Mouse (Mus musculus) monocyte, adult 5-6 weeks (primary cell): ENCODE measurements around the gene Mb. TPM values are rescaled to one million over a fixed set of nuclear protein-coding genes. Genes with fewer than 3 reads are reported as not detected.

Experiments used
- ATAC-seq: fragments of 153-309, 156-312 bp; replicated peaks from 2 replicates; pipeline ENCODE4 v1.8.0; 2017; ENCODE audit warnings: mild to moderate bottlenecking; ENCODE audit not compliant: low TSS enrichment, insufficient number of reproducible peaks, severe bottlenecking, poor library complexity, low FRiP score
- total RNA-seq: library from RNA; stranded (forward); fragments of 200-1000, 200-491, 200-594 nt; gene quantifications from 3 replicates; pipeline ENCODE4 v1.2.3, GENCODE M21; 2017

The Mb gene
- total RNA-seq, 1 experiment from 2014 or later, result not detected

DNA sequence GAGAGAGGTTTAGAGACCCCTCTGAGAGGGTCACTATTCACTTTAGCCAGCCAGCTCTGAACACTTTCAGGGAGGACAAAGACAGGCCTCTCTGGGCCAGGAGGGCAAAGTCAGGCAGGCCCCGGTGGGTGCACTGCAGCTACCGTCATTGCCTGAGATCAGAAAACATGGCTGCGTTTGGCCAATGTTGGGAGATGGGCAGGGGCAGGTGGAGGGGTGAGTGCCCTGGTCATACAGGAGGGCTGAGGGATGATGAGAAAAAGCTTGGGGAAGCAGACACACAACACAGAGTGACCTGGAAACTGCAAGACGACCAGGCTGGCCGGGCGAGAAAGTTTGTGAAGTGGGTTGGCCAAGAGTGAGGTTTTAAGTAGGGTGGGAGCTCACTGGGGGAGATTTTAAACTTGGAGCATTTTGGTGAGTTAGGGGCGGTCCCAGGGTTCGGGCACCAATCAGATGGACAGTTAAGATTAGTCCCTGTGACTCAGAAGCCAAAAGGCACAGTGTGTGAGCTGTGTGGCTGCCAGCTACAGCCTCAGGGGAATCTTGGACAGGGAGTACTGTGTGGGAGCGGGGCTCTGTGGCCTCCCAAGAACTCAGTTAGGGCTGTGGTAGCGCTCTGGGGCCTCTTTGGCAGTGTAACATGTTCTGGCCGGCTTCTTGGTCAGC lies 14.0 kb downstream of the Mb start:
- ATAC-seq, result no peak

DNA sequence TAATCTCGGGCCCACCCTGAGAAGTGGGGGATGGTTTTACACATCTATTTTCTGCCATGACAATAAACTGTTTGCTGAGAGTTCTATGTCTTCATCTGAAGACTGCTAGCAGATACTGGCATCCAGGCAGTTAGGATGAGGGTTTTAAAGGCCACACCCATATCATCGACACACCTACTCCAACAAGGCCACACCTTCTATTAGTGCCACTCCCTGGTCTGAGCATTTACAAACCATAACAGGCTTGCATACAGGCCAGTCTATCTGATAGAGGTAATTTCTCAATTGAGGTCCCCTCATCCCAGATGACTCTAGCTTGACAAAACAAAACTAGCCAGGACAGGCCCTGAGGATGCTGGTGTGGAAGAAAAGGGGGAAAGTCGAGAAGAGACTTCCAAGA lies 14.8 kb downstream of the Mb start:
- ATAC-seq, result no peak

DNA sequence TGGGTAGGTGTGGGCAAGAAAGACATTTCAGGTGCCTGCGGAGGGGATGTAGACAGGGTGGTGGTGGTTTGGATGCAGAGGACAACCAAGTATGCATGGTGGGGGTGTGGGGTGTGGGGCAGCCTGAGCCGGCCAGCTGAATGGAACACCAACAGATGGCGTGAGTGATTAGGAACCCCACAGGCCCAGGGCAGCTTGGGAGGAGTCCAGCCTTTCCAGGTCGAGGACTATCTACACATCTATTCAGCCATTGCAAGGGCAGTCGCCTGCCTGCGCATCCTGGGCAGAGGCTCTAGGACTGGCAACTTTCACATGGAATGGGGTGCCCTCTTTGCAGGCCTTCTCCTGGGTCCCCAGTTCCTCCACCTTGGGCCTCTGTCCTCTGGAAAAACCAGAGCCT lies 15.9 kb downstream of the Mb start:
- ATAC-seq, result no peak

DNA sequence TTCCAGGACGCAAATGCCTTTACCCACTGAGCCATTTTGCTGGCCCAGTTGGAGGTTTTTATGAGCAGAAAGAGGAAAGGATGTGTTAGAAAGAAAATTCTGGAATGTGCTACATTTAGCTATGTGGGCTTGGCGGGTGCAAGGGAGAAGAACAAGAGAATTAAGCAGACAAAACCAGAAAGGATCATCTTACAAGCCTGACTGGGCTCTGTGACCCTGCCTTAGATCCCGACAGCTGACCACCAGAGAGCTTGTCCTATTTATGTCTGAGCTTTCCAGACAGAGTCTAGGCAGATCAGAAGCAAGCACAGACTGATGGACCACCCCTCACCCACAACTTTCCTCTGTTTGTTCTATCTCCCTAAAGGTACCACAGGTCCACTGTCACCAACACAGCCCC lies 19.2 kb downstream of the Mb start:
- no peak for ATAC-seq

DNA sequence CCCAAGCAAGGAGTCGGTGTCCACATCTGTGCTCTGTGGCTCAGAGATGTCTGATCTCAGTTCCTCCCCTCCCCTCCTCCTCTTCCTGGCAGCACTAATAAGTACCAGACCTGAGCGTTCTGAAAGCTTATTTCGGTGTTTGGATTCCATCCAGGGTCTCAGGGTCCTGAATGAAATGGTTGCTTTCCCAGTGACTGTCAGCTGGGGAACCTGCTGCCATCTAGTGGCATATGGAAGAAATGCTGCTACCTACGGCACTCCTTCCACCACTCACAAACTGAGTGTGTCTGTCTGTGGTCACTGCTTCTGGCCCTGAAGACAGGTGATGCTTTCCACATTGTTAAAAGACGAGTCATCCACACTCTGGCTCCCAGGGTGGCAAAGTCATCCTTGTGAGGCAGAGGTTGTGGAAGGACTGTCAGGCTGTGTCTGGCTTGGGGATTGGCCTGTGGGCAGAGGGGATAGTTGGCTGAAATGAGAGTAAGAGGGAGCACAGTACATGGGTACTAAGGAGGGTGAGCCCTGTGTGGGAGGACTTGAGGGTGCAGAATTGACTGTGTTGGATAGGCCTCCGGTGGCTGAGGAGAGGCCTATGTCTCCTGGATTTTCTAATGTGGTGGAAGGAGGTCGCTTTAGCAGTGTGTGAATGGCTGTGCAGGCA lies 21.0 kb downstream of the Mb start:
- peak; percentile 58 for ATAC-seq

DNA sequence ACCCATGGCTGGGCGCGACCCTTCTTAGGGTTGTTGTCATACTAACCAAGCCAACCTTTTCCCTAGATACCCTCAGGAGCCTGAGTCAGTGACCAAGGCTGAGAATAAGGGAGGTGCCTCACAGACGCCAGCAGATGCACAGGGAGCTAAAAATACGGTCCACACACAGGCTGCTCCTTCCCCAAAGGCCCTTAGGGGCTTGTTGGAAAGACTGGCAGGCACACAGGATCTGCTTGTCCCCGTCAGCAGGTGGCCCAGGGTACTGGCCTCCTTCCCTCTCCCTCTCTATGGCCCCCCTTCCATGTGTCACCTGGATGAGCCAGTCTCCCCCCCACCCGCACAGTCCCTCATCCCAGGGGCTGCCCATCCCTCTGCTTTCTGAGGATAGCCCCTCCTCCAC lies 22.8 kb downstream of the Mb start:
- no peak for ATAC-seq

DNA sequence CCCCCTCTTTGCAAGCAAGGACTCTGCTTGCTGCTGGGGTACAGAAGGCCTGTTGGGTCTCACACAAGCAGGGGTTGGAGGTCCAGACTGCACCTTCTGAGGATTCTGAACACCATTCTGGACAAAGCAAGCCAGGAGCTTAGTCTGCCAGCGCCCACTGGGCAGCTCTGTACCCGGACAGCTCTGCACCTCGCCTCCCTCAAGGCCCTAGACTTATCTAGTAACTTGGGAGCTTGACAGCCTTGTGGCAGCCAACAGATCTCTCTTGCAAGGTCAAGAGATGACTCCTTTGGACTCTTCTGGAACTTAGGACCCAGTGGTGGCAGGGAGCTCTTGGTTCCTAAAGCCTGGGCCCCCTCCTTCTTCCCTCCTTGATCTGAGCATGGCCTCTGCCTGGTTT lies 23.4 kb downstream of the Mb start:
- ATAC-seq, result no peak

DNA sequence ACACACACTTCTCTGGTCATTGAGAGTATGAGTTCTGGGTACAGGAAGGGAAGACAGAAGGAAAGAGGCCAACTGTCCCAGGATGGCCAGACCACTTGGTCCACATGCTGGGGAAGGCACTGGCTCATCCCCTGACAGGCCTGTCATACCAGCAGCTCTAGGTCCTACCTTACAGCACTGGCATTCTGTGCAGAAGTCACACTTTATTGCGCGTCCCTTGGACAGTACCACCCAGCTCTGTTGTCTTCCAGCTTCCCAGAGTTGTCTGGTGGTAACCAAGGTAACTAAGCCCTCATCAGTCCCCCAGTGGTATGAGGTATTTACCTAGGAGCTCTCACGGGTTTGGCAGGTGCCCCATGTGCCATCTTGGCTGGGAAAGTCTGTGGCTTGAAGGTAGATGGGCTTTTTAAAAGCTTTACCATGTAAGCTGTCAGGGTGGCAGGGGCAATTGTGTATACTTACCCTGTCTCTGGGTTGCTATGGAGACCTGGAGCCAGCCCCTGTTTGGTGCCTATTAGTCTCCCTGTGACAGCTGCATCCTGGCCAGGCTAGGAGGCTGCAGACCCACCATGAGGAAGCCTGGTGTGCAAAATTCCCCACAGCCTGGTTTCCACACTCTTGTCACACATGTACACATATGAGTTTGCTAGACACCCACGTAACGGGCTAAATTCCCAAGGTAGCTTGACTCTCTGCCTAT lies 24.4 kb downstream of the Mb start:
- no peak for ATAC-seq

DNA sequence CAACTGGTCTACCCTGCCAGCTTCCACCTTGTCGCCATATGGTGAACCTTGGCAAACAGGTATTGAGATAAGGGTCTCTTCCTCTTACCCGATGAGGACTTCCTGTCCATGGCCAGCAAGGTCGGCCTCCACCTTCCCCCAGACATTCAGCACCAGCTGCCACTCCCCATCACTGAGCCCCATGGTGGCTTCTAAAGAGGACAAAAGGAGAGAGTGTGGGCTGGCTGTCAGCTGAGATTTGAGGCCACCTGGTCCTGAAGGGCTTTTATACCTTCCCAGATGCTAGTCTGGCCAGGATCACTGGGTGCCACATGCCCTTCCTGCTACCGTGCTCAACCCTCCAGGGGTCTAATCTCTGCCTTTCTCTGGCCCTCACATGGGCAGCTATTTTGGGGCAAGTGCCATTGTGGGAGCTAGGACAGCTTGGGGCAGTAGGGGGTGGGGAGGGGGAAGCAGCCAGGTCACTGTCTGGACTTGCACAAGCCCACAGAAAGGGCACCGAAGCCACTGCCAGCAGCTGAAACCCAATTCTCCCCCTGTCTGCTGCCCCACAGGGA lies 28.0 kb downstream of the Mb start:
- ATAC-seq, result no peak

DNA sequence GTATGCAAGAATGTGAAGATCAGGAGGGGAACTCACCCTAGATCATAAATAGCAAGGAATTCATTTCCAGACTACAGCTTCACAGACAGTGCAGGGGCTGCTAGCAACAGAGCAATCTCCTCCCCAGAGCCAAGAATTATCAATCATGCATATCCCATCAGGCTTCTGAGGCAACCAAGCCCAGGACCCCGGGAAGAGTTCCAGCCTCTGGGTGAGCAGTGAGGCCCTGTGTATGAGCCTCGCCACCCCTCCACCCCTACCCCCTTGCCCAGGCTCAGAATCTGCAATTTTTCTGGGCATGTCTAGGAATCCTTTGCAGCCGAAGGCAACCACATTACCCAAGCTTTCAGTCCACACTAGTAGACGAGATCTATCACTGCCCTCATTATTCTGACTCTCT lies 28.6 kb downstream of the Mb start:
- no peak for ATAC-seq

DNA sequence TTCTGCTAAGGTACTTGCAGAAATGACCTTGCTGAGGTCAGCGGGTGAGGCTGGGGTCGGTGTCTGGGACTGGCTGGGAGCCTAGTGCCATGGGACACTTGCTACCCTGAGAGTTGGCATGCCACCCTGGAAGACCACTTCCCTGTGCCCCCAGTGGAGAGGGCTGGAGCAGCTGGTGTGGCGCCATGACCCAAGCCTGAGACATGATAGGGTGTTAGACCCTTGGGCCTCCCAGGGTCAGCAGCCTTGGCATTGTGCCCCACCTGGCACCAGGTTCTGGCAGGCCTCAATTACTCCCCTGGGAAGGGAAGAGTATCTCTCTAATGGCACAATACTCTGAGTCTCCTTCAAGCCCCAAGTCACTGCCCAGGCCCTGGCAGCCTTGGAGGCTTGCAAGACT lies 29.4 kb downstream of the Mb start:
- ATAC-seq, result no peak

DNA sequence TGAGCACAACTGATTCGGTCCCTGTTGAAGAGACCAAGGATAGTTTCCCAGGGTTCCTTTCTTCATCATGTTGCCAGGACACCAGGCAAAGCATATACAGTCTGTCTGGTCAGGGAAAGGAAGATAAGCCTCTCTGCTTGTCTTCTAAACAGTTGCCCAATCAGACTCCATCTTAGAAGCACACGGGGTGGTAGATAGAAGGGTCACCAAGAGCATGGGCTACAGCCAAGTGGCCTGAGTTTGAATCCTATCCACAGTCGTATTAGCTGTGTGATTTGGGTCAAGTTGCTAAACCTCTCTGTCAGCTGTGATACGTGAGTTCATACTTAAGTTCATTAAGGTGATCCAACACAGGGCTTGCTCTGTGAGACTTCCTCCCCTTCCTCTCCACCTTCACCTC lies 30.3 kb downstream of the Mb start:
- ATAC-seq, result no peak

DNA sequence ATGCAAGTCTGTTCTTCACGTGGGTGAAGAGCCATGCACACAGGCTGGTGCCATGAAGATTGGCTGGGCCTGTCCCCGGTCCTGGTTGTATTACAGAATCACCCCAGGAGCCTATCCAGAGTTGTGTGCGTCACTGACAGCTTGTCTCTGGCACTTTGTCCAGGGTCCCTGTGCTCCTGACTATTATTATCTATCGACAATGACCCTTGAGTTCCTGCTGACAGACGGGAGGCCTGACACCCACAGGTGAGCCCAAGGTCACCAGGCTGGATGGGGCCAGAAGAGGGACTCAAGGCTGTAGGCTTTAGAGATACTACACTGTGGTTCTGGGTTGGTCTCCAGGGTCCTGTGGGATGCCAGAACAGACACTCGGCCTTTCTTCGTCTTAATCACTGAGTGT lies 30.9 kb downstream of the Mb start:
- no peak for ATAC-seq

DNA sequence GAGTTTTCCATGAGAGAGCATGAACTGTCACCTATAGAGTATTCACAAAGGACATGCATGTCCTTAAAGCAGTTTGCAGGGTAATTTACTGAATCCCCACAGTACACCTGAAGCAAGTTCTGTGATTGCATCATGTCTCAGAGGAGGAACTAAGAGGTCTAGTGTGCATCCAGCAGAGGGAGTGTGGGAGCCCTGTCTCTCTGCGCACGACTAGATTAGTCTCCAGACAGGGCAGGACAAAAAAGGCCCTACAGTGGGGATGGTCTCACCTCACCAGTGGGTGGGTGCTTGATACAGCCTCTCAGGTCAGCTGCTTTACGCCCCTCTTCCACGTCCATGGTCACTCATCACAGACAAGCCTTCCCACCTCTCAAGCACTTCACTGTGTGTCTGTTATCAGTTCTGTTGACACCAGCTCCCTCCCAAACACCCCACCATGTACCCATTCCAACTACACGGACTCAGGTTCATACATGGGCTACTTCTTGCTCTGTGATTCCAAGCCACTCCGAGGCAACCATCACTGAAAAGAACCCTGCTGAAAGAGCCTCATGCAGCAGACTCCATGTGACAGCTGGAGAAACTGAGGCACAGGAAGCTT lies 31.6 kb downstream of the Mb start:
- ATAC-seq, result no peak

DNA sequence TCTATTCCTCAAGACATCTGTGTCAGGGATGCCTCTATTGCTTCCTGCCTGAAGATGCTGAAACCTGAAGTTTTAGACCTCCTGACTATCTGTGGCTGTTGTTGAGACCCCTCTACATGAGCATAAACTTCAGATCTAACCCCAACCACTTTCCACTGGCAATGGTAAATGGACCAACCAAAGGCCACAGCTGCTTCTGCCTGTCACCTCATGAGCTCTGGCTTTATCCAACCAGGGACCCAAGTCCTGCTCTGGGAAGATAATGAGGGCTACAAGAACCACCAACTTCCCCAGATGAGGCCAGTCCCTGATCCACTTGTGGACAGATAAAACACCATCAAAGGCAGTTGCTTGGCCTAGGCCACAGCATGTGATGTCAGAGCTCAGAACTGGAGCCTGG lies 32.6 kb downstream of the Mb start:
- ATAC-seq, result no peak

DNA sequence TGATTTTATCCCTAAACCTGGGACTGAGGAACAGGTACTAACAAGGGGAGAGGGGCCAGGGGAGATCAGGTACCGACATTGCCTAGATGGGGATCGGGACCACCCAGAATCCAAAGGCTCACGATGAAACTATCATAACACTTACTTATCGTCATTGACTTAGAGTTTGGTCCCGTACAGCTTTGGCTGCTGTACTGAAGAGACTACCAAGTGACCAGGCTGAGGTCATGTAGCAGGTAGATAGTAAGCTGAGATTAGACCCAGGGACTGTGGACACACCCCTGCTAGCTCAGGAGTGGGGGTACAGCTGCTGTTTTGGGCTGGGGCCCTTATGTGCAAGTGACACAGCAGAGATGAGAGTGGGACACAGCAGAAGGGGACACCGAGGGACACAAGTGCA lies 34.0 kb downstream of the Mb start:
- ATAC-seq, result no peak

DNA sequence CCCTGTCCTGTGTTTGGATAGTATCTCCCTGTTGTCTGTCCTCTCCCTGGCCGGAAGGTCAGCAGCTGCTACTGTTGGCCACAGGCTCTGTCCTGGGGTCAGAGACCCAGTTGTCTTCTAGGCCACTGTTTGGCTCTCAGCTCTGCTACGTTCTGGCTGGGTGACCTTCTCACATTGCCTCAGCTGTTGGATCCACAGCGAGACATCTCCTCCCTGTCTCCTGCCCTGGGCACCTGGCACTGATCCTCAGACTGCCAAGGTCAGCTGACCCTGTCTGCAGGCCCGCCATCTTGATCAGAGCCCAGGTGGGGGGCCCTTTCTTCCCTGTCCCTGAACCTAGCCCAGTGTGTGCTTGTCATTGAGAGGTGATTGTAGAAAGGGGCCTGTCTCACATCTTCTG lies 35.5 kb downstream of the Mb start:
- no peak for ATAC-seq

DNA sequence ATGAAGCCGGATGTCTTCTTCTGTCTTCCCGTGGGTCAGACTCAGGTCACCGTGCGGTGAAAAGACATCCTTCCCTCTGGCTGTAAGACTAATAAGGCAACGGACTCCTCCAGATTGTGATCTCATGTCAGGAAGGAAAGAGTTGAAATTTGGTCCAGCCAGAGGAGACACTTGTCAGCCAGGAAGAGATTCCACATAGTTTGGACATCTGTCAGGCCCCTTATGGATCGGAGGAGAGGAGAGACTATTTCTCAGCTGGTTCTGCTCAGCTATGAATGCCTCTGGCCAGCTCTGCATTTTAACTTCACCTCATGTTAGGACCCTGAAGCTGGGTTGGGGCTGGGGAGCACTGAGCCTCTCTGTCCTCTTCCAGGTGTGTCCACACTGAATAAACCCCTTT lies 36.0 kb downstream of the Mb start:
- no peak for ATAC-seq

DNA sequence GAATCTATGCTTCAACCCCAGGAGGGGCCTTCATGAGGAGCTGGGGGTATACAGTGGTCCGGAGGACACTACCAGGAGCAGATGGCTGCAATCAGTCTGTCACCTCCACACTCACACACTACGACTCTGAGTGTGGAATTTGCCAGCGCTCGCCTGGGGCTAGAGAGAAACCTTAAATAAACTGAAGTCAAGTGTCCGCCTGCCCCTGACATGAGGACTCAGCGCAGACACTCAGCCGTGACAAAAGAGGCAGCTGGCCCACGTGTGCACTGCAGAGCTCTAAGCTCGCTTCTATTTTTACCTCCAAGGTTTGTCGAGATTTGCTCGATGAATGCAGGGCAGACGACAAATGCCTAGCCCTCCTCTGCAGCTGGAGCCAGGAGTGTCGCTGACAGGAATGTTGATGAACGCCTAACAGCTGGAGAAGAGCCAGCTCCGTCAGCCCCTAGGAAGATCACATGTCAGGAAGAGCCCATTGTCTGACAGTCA lies 36.7 kb downstream of the Mb start:
- ATAC-seq, result no peak
